Mouse (Mus musculus): ENCODE results near the gene Arl13b. TPM values are rescaled to one million over a fixed set of nuclear protein-coding genes. Genes with fewer than 3 reads are reported as not detected.

The Arl13b gene
- total RNA-seq, 2 experiments from 2014 or later = 12.0 to 12.7 TPM

- DNase-seq (ENCODE audit: low spot score in 2 of 2) = no peak
These were observed 24.4 kb downstream of the Arl13b start for GRCm38 (mm10) chr16:62822472-62822871.

DNA sequence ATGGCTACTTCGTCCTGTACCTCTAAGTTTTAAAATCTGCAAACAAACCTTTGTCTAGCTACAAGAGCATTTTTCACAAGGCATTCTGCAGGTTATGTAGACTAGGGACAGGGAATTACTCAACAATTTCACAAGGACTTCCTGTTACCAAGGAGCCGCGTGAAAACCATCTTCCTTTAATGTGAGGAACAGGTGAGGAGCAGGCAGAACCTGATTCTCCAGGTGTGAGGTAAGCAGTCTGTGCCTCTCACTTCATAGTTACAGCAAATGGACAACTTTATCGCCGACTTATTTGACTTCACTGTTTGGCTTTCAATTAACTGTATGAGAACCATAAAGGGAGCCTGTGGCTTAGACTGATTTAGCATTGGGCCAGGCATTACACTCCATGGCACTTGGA, 32.3 kb downstream of the Arl13b start, which contains the start of gene Stx19:
Stx19 (plus strand) TSS at position 186 of the 400 bp plus-strand sequence.
- DNase-seq (ENCODE audit: low spot score in 2 of 2) = no peak

DNA sequence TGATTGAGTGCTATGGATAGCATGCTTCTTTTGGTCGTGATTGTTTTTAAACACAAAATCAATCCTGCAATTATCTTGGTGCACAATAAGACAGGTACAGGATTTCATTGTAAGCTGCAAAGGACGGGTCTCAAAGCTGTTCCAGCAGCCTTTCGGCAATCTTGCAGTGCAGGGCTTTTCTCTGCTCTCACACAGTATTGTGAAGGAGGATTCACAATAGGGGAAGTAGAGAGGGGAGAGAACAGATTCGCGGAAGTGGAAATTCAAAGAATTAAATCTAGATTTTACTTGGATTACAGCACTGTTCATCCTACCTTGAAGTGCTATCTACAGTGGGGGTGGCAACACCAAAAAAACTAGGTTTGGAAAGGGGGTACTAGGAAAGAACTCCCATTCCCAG, 33.0 kb downstream of the Arl13b start:
- no peak for DNase-seq (ENCODE audit: low spot score in 2 of 2)

- DNase-seq (ENCODE audit: low spot score in 2 of 2) = no peak
These were observed 36.0 kb downstream of the Arl13b start for GRCm38 (mm10) chr16:62810855-62811254.

GRCm38 (mm10) chr16:62807249-62807979, 39.4 kb downstream of the Arl13b start:
- DNase-seq (ENCODE audit: low spot score in 2 of 2) = no peak

DNA sequence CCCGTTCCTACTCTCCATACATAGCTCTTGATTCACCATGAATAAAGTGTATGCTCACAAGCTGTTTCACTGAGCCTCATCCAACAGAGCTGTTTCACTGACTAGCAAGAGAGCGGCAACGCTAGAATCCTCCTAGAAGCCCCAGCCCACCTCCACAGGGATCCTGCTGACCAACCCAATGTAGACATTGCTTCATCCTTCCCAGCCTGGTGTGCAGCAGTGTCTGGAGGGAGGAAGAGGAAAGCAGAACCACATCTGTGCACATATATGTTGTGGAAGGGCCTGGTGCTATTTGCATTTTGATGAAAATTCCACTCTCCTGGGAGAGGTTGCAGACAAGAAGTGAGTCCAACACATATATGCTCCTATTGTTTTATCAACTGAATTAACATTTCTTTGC, 42.2 kb downstream of the Arl13b start:
- DNase-seq (ENCODE audit: low spot score in 2 of 2) = no peak

- no peak for DNase-seq (ENCODE audit: low spot score in 2 of 2)
These were observed 47.0 kb downstream of the Arl13b start for GRCm38 (mm10) chr16:62799839-62800238.

DNA sequence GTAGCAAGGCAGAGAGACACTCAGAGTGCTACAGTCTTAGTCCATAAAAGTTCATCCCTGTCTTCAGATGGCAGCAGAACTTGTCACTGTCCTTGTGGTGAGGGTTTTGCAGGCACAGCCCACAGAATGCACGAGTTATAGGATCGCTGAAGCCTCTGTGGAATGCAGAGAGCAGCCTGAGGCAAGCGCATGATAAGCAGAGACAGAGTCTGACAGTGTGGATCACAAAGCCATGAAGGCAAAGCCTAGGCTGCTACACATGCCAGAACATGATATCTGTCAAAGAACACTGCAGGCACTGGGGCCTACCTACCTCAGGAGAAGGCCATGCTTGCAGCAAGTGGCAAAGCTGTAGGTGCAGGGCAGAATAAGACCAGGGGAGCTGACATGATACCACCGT, 47.4 kb downstream of the Arl13b start:
- DNase-seq (ENCODE audit: low spot score in 2 of 2) = no peak

- DNase-seq (ENCODE audit: low spot score in 2 of 2) = no peak
These were observed 48.0 kb downstream of the Arl13b start for GRCm38 (mm10) chr16:62798808-62799207.

DNA sequence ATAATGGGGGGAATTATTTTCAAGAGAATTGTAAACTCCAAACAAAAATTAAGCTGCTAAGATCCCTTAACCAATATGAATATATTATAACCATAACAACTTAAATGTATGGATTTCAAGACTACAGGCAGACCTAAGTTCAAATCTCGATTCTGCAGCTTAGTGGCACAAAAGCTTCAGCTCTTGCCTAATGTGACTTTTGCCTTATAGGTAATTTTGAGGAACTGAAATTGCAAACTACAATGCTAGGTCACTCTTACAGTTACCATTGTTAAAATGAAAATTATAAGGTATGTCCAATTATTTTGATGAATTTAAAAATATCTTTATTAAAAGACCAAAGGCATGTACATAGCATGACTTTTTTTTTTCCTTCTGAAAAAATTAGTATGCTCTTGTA, 50.2 kb downstream of the Arl13b start:
- DNase-seq (ENCODE audit: low spot score in 2 of 2) = no peak

- peak; percentile 57 to 78 for DNase-seq (ENCODE audit: low spot score in 2 of 2)
These were observed 60.1 kb downstream of the Arl13b start, which contains the start of gene Nsun3 for GRCm38 (mm10) chr16:62786621-62787331. Gene Nsun3 (minus strand): TSS chr16:62786818.

- DNase-seq (ENCODE audit: low spot score in 2 of 2) = no peak
These were observed 64.6 kb downstream of the Arl13b start for GRCm38 (mm10) chr16:62782229-62782628.

DNA sequence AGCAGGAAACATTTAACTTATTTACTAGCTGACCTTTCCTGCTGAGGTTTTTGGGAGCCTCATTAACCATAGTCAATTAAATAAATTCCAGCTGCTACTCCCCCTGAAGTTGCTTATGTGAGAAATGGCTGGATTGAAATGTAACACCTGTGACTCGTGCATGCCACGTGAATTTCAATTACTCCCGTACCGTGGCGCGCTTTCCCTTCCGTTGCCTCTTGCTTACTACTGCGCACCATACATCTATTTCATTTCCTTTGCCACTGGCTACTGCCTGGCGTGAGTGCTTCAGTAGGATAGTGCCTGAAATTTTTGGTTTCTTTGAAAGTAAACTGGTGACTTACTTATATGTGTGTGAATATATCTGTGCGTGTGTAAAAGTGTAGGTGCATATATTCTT, 68.6 kb downstream of the Arl13b start:
- DNase-seq (ENCODE audit: low spot score in 2 of 2) = no peak

GRCm38 (mm10) chr16:62776034-62776433, 70.8 kb downstream of the Arl13b start:
- DNase-seq (ENCODE audit: low spot score in 2 of 2) = no peak

- no peak for DNase-seq (ENCODE audit: low spot score in 2 of 2)
These were observed 73.4 kb downstream of the Arl13b start for GRCm38 (mm10) chr16:62773462-62773861.

- no peak for DNase-seq (ENCODE audit: low spot score in 2 of 2)
These were observed 88.5 kb downstream of the Arl13b start for GRCm38 (mm10) chr16:62758340-62758739.

GRCm38 (mm10) chr16:62755307-62755706, 91.5 kb downstream of the Arl13b start:
- DNase-seq (ENCODE audit: low spot score in 2 of 2) = no peak

GRCm38 (mm10) chr16:62753597-62753996, 93.2 kb downstream of the Arl13b start:
- DNase-seq (ENCODE audit: low spot score in 2 of 2) = no peak

- DNase-seq (ENCODE audit: low spot score in 2 of 2) = no peak
These were observed 93.8 kb downstream of the Arl13b start for GRCm38 (mm10) chr16:62753079-62753478.

DNA sequence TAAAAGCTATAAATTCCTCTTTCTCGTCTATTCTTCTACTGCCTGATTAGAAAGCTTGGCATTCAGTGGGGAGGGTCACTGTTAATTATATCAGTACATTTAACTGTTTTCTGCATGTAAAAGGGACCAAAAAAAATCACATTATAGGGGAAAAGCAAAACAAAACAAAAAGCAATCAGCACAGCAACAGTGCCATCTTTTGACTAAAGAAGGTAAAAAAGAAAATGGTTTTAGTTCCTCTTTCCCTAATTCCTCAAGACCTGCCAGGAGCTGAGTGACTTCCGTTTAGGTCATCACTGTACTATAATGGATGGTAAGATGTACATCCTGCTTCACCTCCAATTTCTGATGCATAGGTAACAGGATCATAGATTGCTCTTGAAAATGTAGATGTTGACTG, 101.0 kb downstream of the Arl13b start:
- DNase-seq (ENCODE audit: low spot score in 2 of 2) = no peak
